Mouse (Mus musculus): ENCODE measurements around the gene Gm49630. TPM values are rescaled to one million over a fixed set of nuclear protein-coding genes. Genes with fewer than 3 reads are reported as not detected.
"Not testable (repeated sequence)": the region's sequence is repeated elsewhere in the genome, so short reads cannot be mapped to it uniquely, and the experiment has no call there.

Gm49630 gene
- polyA plus RNA-seq, 1 experiment = not detected

- H3K27ac ChIP-seq (ENCODE audit: insufficient read depth, low read length); H3K4me3 ChIP-seq (ENCODE audit: insufficient read depth, low read length); H3K4me1 ChIP-seq (ENCODE audit: control insufficient read depth, insufficient read depth, low read length): not testable (repeated sequence)
Observed at GRCm38 (mm10) chr17:7383167-7384143, 11.7 kb upstream of the Gm49630 start.

- H3K27ac ChIP-seq (ENCODE audit: insufficient read depth, low read length); H3K4me1 ChIP-seq (ENCODE audit: control insufficient read depth, insufficient read depth, low read length); H3K4me3 ChIP-seq (ENCODE audit: insufficient read depth, low read length): not testable (repeated sequence)
Observed at GRCm38 (mm10) chr17:7382711-7383110, 10.9 kb upstream of the Gm49630 start.

- H3K4me3 ChIP-seq (ENCODE audit: insufficient read depth, low read length); H3K27ac ChIP-seq (ENCODE audit: insufficient read depth, low read length); H3K4me1 ChIP-seq (ENCODE audit: control insufficient read depth, insufficient read depth, low read length): not testable (repeated sequence)
Observed at GRCm38 (mm10) chr17:7377907-7378306, 6.1 kb upstream of the Gm49630 start.

DNA sequence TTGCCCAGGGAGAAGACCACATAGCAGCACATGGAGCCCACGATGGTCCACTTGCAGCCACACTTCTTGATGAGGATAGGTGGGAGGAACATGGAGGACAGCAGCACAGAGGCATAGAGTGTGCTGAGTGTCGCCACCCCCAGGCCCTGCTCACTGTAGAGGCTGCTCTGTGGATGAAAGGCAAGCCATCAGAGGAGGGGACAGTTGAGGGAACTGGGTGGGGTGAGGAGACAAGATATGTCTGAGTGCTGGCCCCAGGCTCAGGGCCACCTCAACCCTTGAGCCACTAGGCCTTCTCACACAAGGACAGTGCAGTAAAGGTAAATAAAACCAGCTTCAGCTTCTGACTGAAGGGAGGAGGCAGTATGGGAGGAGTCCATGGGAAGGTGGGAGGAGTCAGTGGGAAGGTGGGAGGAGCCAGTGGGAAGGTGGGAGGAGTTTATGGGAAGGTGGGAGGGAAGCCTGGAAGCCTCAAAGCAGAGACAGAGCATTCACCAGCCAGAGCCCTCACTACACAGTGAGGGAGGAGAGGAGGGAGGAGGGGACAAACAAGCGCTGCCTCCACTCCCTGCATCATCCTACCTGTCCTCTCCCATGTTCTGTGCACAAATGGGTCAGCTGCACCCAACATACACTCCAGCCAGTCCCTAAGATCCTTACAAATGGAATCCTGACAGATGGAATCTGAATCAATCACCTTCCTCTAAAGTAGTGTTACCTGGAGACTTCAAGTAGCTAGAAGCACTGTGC is 5.3 kb upstream of the Gm49630 start:
- H3K27ac ChIP-seq (ENCODE audit: insufficient read depth, low read length); H3K4me3 ChIP-seq (ENCODE audit: insufficient read depth, low read length); H3K4me1 ChIP-seq (ENCODE audit: control insufficient read depth, insufficient read depth, low read length): not testable (repeated sequence)

- not testable (repeated sequence) for H3K4me3 ChIP-seq (ENCODE audit: insufficient read depth, low read length); H3K27ac ChIP-seq (ENCODE audit: insufficient read depth, low read length); H3K4me1 ChIP-seq (ENCODE audit: control insufficient read depth, insufficient read depth, low read length)
Observed at GRCm38 (mm10) chr17:7369401-7369800, 2.4 kb downstream of the Gm49630 start.

- H3K27ac ChIP-seq (ENCODE audit: insufficient read depth, low read length); H3K4me3 ChIP-seq (ENCODE audit: insufficient read depth, low read length); H3K4me1 ChIP-seq (ENCODE audit: control insufficient read depth, insufficient read depth, low read length): not testable (repeated sequence)
Observed at GRCm38 (mm10) chr17:7366676-7367374, 5.0 kb downstream of the Gm49630 start.

DNA sequence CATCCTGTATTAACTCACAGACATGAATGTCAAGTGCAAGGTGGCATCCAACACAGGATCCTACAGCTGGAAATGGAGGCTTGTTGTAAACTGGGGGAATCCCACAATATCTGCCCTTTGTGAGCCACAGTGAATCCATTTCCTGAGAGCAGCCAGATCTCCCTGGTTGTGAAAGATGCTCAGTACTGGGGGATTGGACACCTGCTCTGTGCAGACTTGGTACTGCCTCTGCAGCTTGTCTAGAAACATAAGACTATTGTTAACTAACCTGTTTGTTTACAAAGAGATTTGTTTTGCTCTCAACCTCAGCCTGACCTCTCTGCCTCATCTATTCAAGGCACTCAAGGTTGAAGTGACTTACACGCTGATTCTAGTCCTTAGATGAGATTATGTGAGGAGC is 5.5 kb downstream of the Gm49630 start:
- H3K27ac ChIP-seq (ENCODE audit: insufficient read depth, low read length); H3K4me1 ChIP-seq (ENCODE audit: control insufficient read depth, insufficient read depth, low read length); H3K4me3 ChIP-seq (ENCODE audit: insufficient read depth, low read length): not testable (repeated sequence)

DNA sequence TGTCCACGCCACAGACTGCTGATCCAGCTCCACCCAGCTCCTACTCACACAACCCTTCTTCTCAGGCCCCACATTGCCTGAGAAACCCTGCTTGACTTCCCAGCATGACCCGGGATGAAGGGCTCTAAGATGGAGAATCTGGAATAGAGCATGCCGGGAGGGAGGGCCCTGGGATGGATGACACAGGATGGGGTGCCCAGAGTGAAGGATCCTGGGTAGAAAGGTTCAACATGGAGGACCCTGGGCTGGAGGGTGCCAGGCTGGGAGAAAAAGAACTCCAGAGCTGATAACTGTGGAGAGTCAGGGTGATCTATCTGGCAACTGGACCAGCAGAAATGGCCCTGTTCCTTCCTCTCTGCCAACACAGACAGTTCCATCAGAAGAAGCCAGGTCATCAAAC is 6.2 kb downstream of the Gm49630 start:
- not testable (repeated sequence) for H3K4me3 ChIP-seq (ENCODE audit: insufficient read depth, low read length); H3K27ac ChIP-seq (ENCODE audit: insufficient read depth, low read length); H3K4me1 ChIP-seq (ENCODE audit: control insufficient read depth, insufficient read depth, low read length)

DNA sequence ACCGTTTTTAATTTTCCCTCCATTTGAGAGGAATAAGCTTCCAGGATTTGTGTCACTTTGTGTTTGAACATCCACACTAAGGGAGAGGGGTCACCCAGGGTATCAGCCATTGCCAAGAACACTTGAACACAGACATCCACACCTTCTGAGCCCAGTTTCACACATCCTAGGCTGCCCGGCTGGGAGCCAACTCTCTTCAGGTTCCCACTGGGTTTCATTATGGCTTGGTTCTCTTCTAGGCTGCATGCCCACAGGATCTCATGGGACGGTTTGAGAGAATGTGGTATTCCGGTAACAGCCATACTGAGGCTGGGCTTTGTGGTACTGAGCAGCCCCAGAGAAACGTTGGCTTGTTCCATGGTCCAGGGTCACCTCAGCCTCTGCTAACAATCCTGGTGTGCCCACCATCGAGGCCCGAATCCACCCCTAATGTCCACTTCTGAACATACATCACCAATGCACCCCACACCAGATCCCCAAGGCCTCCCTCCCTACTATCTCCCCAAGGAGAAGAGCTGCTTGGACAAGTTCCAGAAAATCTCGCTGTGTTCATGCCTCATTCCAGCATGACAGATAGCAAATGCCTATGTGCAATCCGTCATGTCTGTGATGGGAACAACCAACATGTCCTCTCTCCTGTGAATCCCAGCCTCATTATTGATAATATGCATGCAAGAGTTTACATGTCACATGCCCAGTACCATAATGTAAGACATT is 10.9 kb downstream of the Gm49630 start:
- H3K4me3 ChIP-seq (ENCODE audit: insufficient read depth, low read length); H3K27ac ChIP-seq (ENCODE audit: insufficient read depth, low read length); H3K4me1 ChIP-seq (ENCODE audit: control insufficient read depth, insufficient read depth, low read length): not testable (repeated sequence)

- not testable (repeated sequence) for H3K4me1 ChIP-seq (ENCODE audit: control insufficient read depth, insufficient read depth, low read length); H3K4me3 ChIP-seq (ENCODE audit: insufficient read depth, low read length)
Observed at GRCm38 (mm10) chr17:7359806-7360205, 12.0 kb downstream of the Gm49630 start.

DNA sequence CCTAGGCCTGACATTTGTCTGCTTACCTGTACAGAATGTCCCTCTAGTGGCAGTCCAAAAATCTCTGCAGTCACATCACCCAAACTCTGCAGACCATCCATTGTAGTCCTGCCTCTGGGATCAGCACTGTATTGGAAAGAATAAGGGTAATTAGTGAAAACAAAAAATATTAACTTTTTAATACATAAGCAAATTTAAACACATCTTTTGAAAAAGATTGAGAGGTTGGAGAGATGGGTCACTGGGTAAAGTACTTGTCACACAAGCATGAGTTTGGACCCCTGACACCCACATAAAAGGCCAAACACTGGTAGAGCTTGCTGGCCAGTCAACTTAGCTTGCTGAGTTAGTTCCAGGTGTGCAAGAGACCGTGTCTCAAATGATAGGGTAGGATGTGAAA is 19.2 kb downstream of the Gm49630 start, which contains the start of gene Ttll2:
TSS of gene Ttll2 (minus strand) at position 101 of the 400 bp plus-strand sequence.
- not testable (repeated sequence) for H3K27ac ChIP-seq (ENCODE audit: insufficient read depth, low read length); H3K4me3 ChIP-seq (ENCODE audit: insufficient read depth, low read length); H3K4me1 ChIP-seq (ENCODE audit: control insufficient read depth, insufficient read depth, low read length)

More at GRCm38 (mm10) chr17:7359806-7360205, 12.0 kb downstream of the Gm49630 start:
- H3K27ac ChIP-seq (ENCODE audit: insufficient read depth, low read length) = not testable (repeated sequence)

- H3K4me3 ChIP-seq (ENCODE audit: insufficient read depth, low read length); H3K27ac ChIP-seq (ENCODE audit: insufficient read depth, low read length); H3K4me1 ChIP-seq (ENCODE audit: control insufficient read depth, insufficient read depth, low read length): not testable (repeated sequence)
Observed at GRCm38 (mm10) chr17:7348765-7349164, 23.0 kb downstream of the Gm49630 start.

GRCm38 (mm10) chr17:7337381-7337780 is 34.4 kb downstream of the Gm49630 start:
- not testable (repeated sequence) for H3K27ac ChIP-seq (ENCODE audit: insufficient read depth, low read length); H3K4me1 ChIP-seq (ENCODE audit: control insufficient read depth, insufficient read depth, low read length); H3K4me3 ChIP-seq (ENCODE audit: insufficient read depth, low read length)

DNA sequence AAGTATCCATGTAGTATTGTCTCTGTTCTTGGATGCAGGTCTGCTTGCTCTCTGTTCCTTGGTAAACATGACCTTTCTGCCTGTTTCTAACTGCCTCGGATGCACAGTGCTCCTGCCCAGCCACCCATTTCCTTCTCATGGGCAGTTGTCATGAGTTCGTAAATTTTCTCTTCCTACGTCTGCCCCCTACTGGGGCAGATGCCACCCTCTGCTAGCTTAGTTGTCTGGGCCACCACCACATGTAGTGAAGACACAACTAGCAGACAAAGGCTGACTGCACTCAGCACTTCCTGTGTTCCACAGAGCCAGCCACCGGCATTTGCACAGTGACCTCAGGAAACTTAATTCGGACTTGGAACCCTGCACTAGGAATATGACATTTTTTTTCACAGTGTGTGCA is 39.0 kb downstream of the Gm49630 start:
- not testable (repeated sequence) for H3K4me1 ChIP-seq (ENCODE audit: control insufficient read depth, insufficient read depth, low read length); H3K27ac ChIP-seq (ENCODE audit: insufficient read depth, low read length); H3K4me3 ChIP-seq (ENCODE audit: insufficient read depth, low read length)

DNA sequence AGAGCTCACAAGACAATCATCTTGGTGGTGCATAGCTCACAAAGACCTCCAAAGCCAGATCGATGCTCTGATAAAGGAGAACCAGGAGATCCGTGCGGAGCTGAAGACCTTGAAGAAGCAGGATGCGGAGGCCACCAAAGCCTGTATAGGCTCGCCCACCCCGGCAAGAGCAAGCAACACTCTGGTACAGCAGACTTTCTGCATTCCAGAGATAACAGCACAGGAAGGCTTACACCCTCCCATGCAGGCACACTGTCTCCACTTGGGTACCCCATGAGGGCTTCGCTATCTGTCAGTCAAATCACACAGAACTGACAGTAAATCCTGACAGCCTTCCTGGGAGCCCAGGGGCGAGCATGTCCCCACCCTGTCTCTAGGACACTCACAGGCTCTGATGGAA is 45.4 kb downstream of the Gm49630 start:
- not testable (repeated sequence) for H3K4me1 ChIP-seq (ENCODE audit: control insufficient read depth, insufficient read depth, low read length); H3K4me3 ChIP-seq (ENCODE audit: insufficient read depth, low read length); H3K27ac ChIP-seq (ENCODE audit: insufficient read depth, low read length)
